Mouse (Mus musculus) thymus, adult 2 months (tissue): ENCODE results near the gene Adamts9.

Experiments used
- CTCF ChIP-seq: fragments of 200-500 bp; IDR thresholded peaks from 2 replicates; pipeline ENCODE4 v1.5.1; 2012; ENCODE audit warnings: mild to moderate bottlenecking, control low read depth, low read length, moderate library complexity, borderline replicate concordance; ENCODE audit not compliant: control insufficient read depth, poor library complexity, insufficient read depth; ENCODE audit errors: extremely low read depth
- POLR2A ChIP-seq: fragments of 200-500 bp; IDR thresholded peaks from 2 replicates; pipeline ENCODE4 v1.6.1; 2012; ENCODE audit warnings: mild to moderate bottlenecking, low read length, control low read depth, moderate library complexity; ENCODE audit not compliant: control insufficient read depth, poor library complexity, insufficient read depth; ENCODE audit errors: extremely low read depth

- TF ChIP-seq CTCF (no peak), POLR2A (no peak)
These were observed 45.3 kb upstream of the Adamts9 start for GRCm38 (mm10) chr6:92988620-92988998.
